Mouse (Mus musculus): ENCODE results near the gene Armh4.

DNA sequence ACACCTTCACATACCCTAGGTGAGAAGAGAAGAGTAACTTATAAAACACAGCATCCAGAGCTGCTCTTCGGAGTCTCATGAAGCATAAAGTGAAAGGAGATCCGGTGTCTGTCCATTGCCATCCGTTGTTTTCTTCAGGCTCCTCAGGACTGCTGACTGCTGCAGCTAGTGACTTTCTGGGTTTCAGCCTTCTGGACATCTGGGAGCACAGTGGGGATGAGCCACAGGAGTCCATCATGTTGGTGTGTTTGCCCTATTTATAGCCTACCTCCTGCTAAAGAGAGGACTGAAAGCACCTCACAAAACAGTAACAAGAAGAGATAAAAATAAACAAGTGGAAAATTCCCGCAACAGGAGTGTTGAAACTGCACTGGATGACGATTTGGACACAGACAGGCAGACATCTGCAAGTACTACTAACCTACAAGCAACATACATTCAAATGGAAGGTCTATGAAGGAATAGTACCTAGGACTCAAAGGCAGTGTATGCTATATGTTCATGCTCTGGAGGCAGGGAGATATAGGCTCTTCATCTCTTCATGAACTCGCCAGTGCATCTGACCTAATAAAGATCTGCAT, 39.1 kb downstream of the Armh4 start:
- no peak for TF ChIP-seq GATA1 (IDR thresholded peaks at IDR 0.05; ENCODE audit: borderline replicate concordance, low read length)
- TF ChIP-seq FLI1 (IDR thresholded peaks at IDR 0.05; ENCODE audit: low read length) = no peak

All from megakaryocyte, embryonic 14.5 days (primary cell).